Mouse (Mus musculus) liver, embryonic 11.5 days (tissue): ENCODE results near the gene Adh6b. TPM values are rescaled to one million over a fixed set of nuclear protein-coding genes. Genes with fewer than 3 reads are reported as not detected.

ENCODE experiments used
- ATAC-seq: fragments of 200-750 bp; cut with Nextera tagmentation; replicated peaks from 2 replicates; pipeline ENCODE4 v1.8.0; 2017; ENCODE audit warnings: moderate number of reproducible peaks, mild to moderate bottlenecking, moderate TSS enrichment, moderate library complexity; ENCODE audit not compliant: low FRiP score
- DNase-seq: peaks from one replicate; pipeline ENCODE4 v3.0.0-alpha.2; 2017; ENCODE audit warnings: low spot score
- H3K27ac ChIP-seq: fragments of 300-500 bp; sonication (generic); 2 replicates; pipeline ENCODE4 v1.5.1; 2014; ENCODE audit warnings: mild to moderate bottlenecking, low read depth, low read length, control low read depth
- H3K27me3 ChIP-seq: fragments of 300-500 bp; sonication (generic); replicated peaks from 2 replicates; pipeline ENCODE4 v1.6.1; 2014; ENCODE audit warnings: low read length, mixed read lengths; ENCODE audit not compliant: control insufficient read depth, insufficient read depth
- H3K36me3 ChIP-seq: fragments of 300-500 bp; sonication (generic); 2 replicates; pipeline ENCODE4 v1.6.1; 2014; ENCODE audit warnings: mild to moderate bottlenecking, low read length, moderate library complexity, mixed read lengths; ENCODE audit not compliant: control insufficient read depth, insufficient read depth
- H3K4me1 ChIP-seq: fragments of 300-500 bp; sonication (generic); replicated peaks from 2 replicates; pipeline ENCODE4 v1.6.1; 2014; ENCODE audit warnings: low read length, mixed read lengths; ENCODE audit not compliant: control insufficient read depth, insufficient read depth
- H3K4me2 ChIP-seq: fragments of 300-500 bp; sonication (generic); 2 replicates; pipeline ENCODE4 v1.6.1; 2014; ENCODE audit warnings: mild to moderate bottlenecking, control low read depth, moderate library complexity
- H3K4me3 ChIP-seq: fragments of 300-500 bp; sonication (generic); 2 replicates; pipeline ENCODE4 v1.5.1; 2014; ENCODE audit warnings: low read depth, low read length, control low read depth
- H3K9ac ChIP-seq: fragments of 300-500 bp; sonication (generic); 2 replicates; pipeline ENCODE4 v1.6.1; 2014; ENCODE audit warnings: low read depth, low read length, control low read depth
- H3K9me3 ChIP-seq: fragments of 300-500 bp; sonication (generic); 2 replicates; pipeline ENCODE4 v1.6.1; 2016; ENCODE audit warnings: low read length, inconsistent platforms, mixed read lengths; ENCODE audit not compliant: control insufficient read depth
- WGBS: fragments of 180-500 bp; shearing (Covaris S2); extraction: QIAGEN DNeasy Blood & Tissue Kit; methylation state at CpG from one replicate; pipeline ENCODE4 v1.1.7; 2014; 5-methylcytosine and 5-hydroxymethylcytosine counted together
- polyA plus RNA-seq: library from polyadenylated mRNA; unstranded; fragments of >200 nt; fragmentation: Nextera tagmentation; extraction: Ambion mirVana; gene quantifications from 2 replicates; pipeline ENCODE4 v1.2.1, GENCODE M21; 2014

Adh6b gene
- polyA plus RNA-seq, 1 experiment from 2014 or later = 0.89 TPM

DNA sequence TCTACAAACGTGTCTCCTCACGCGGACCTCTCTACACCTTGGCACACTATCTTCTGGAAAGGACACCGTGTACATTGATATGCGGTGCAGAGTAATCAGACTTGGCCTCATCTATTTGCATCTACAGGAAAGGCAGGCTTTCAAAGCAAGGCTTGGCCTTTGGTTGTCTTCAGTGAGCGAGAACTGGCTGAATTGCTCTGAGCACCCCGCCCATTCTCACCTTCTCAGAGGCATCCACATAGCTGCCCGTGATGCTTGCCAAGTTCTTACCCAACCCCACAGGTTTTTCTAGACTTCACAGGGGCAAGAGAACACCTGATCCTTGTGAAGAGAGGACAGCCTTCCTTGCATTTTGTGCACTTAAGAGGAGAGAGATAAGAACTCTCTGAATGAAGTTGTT lies 31.7 kb upstream of the Adh6b start:
- ATAC-seq = no peak
- Histone ChIP-seq H3K9ac (no peak overlapping the region), H3K4me2 (no peak overlapping the region), H3K27me3 (no peaks in the 10 kb centered on the region), H3K4me3 (no peak overlapping the region), H3K4me1 (no peaks in the 10 kb centered on the region; the same call in 1 of the 2 replicates), H3K27ac (no peak overlapping the region), H3K36me3 (no peaks in the 10 kb centered on the region), H3K9me3 (no peaks in the 10 kb centered on the region)
- 84% methylated on average over 8 of the region's 8 CpGs for WGBS
- DNase-seq = no peak

DNA sequence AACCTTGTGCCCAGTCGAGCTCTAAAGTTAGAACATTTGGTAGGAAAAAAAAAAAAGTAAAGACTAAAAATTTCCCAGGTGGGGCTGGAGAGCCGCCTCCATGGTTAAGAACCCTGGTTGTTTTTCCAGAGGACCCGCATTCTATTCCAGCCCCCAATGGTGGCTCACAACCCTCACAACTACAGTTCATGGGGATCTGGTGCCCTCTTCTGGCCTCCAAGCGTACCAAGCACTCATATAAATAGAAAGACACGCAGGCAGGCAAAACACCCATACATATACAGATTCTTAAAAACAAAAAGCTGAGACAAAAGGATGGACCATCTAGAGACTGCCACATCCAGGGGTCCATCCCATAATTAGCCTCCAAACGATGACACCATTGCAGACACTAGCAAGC lies 30.6 kb upstream of the Adh6b start:
- WGBS = 80% methylated on average over 6 of the region's 6 CpGs
- H3K4me2 ChIP-seq = no peak overlapping the region
- ATAC-seq = no peak

DNA sequence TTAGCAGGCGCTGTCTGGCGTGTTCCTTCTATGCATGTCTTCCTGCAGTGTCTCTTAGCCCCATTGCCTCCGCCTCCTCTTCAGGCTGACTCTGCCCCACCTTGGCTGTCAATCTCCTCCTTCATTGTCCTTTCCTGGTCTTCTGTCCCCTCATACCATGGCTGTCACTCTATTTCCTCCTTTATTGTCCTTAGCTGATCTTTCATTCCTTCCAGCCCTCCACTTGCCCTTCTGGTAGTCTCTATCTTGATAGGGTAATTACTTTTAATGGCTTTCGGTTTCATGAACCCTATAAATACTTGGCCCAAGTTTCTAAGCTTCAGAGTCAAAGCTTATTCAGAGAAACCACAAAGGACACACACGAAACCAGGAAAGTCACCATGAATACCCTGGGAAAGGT lies 28.6 kb upstream of the Adh6b start, which contains the start of gene Adh6a:
Gene Adh6a (plus strand): TSS at position 322 of the 400 bp plus-strand sequence.
- no peaks in the 10 kb centered on the region for H3K36me3 ChIP-seq
- H3K27ac ChIP-seq = no peak within 1 kb of the TSS
- DNase-seq (no peak), ATAC-seq (no peak)
- H3K9ac ChIP-seq = no peak within 1 kb of the TSS
- H3K9me3 ChIP-seq = no peaks in the 10 kb centered on the region
- H3K4me2 ChIP-seq = no peak within 1 kb of the TSS
- H3K27me3 ChIP-seq = no peaks in the 10 kb centered on the region
- no peaks in the 10 kb centered on the region for H3K4me1 ChIP-seq
- no peak within 1 kb of the TSS for H3K4me3 ChIP-seq
- 84% methylated on average over 5 of the region's 5 CpGs for WGBS

More for the DNA sequence above, 30.6 kb upstream of the Adh6b start:
- Histone ChIP-seq H3K4me3 (no peak overlapping the region), H3K4me1 (no peaks in the 10 kb centered on the region; the same call in 1 of the 2 replicates), H3K9ac (no peak overlapping the region), H3K36me3 (no peaks in the 10 kb centered on the region), H3K27ac (no peak overlapping the region), H3K9me3 (no peaks in the 10 kb centered on the region), H3K27me3 (no peaks in the 10 kb centered on the region)
- DNase-seq = no peak

DNA sequence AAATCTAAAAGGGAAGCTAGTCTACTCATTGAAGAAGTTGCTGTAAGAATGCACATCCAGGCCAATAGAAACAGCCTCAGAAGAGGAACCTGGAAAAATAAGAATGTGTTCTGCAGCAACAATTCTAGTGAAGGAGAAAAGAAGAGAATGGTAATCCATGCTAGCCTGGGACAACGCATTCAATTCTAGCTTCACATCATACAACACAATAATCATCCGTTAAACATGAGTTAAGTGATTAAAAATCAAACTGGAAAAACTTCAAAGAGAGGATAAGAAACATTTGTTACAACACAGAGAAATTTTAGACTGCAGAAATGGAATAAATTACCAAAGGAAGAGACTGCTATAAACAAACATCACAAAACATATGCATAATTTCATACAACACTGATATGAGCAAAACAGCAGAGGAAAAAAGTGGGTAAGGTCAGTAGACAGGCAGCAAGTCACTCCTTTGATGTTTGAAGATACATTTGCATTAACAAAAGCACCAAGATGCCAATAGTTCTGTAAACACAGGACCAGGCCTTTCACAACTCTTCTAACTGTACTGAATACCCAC lies 24.6 kb upstream of the Adh6b start:
- H3K9me3 ChIP-seq = no peaks in the 10 kb centered on the region

DNA sequence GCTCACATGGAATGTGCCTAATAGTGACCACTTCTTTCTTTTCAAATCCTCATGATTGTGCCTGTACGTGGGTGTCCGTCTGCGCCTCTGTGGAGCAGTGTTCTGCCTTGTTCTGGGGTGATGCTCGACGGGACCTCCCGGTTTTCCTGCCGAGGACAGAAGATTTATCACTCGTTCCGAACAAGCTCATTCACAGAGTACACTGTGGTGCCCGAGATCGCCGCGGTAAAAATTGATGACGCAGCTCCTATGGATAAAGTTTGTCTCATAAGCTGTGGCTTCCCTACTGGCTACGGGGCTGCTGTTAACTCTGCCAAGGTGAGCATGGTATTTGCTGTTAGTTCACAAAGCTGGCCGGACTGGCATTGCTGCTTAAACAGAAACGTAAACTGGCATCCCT lies 16.6 kb upstream of the Adh6b start:
- Histone ChIP-seq H3K4me1 (no peaks in the 10 kb centered on the region), H3K4me2 (no peak overlapping the region), H3K36me3 (no peaks in the 10 kb centered on the region), H3K27ac (no peak overlapping the region), H3K4me3 (no peak overlapping the region), H3K27me3 (no peaks in the 10 kb centered on the region), H3K9me3 (no peaks in the 10 kb centered on the region), H3K9ac (no peak overlapping the region)
- WGBS = 90% methylated on average over 17 of the region's 17 CpGs
- DNase-seq (no peak), ATAC-seq (no peak)

More for the DNA sequence above, 24.6 kb upstream of the Adh6b start:
- ATAC-seq (no peak), DNase-seq (no peak)
- Histone ChIP-seq H3K4me3 (no peak overlapping the region), H3K27me3 (no peaks in the 10 kb centered on the region), H3K4me1 (no peaks in the 10 kb centered on the region), H3K9ac (no peak overlapping the region), H3K4me2 (no peak overlapping the region), H3K36me3 (no peaks in the 10 kb centered on the region), H3K27ac (no peak overlapping the region)
- 79% methylated on average over 2 of the region's 2 CpGs for WGBS

DNA sequence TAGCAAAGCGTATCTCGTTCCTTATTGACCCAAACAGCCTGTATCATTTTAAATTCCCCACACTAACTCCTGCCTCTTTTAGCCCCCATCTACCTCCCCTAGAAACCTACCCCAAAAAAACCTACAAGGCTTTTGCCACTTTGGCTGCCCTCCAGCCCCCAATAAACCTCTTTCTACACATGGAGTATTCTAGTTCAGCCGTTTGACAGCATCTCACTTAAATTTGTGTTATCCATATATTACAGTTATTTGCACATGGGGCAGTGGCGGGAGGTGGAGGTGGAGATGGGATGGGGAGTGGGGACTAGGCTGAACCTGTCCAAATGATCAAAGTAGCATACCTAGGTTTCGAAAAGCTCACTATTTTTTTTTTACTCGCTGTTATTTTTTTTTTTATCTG lies 16.1 kb upstream of the Adh6b start:
- no peak overlapping the region for H3K9ac ChIP-seq
- H3K27me3 ChIP-seq = no peaks in the 10 kb centered on the region
- DNase-seq (no peak), ATAC-seq (no peak)
- no peak overlapping the region for H3K4me2 ChIP-seq
- H3K9me3 ChIP-seq = no peaks in the 10 kb centered on the region
- H3K27ac ChIP-seq = no peak overlapping the region
- WGBS = 80% methylated on average over 6 of the region's 6 CpGs
- no peak overlapping the region for H3K4me3 ChIP-seq
- H3K4me1 ChIP-seq = no peaks in the 10 kb centered on the region
- no peaks in the 10 kb centered on the region for H3K36me3 ChIP-seq

DNA sequence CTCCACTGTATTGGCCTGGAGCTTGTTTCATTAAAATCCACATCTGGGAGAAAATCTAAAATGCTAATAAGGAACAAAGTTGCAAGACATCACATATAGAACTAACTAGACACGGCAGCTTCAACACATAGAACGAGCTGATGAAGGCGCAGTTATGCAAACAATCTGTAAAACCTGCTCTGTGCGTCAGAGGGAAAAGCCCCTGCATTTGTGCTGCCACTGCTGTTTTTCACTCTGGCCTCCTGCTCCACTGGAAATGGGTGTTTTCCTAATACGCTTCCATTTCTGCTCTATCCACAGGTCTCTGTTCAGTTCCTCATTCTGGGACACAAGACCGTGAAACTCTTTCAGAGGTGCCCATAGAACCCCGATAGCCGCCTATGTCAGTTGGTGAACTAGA lies 7.7 kb upstream of the Adh6b start:
- ATAC-seq (no peak), DNase-seq (no peak)
- Histone ChIP-seq H3K4me2 (no peak overlapping the region), H3K27ac (no peak overlapping the region), H3K9ac (no peak overlapping the region), H3K4me3 (no peak overlapping the region), H3K9me3 (no peaks in the 10 kb centered on the region), H3K36me3 (no peaks in the 10 kb centered on the region), H3K4me1 (no peaks in the 10 kb centered on the region), H3K27me3 (no peaks in the 10 kb centered on the region)
- 81% methylated on average over 8 of the region's 8 CpGs for WGBS

DNA sequence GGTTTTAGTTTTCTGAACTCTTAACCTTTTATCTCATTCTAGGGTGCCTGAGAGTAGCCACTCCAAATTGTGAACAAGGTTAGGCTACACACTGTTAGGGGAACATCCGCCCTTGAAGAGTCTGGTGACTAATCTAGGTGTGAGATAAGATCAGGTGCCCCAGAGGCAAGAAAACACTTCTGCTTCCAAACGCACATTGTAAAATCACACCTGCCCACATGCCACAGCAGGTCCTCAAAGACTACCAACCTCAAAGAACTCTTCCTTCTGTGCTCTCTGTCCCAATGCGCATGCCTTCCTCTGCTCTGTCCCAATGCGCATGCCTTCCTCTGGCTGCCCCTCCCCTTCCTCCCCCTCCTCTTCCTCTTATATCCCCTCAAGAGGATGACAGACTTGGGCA lies 7.3 kb upstream of the Adh6b start:
- ATAC-seq = no peak
- Histone ChIP-seq H3K9ac (no peak overlapping the region), H3K4me1 (no peaks in the 10 kb centered on the region), H3K4me2 (no peak overlapping the region), H3K27ac (no peak overlapping the region), H3K9me3 (no peaks in the 10 kb centered on the region), H3K27me3 (no peaks in the 10 kb centered on the region), H3K36me3 (no peaks in the 10 kb centered on the region), H3K4me3 (no peak overlapping the region)
- WGBS = 47% methylated on average over 4 of the region's 4 CpGs
- no peak for DNase-seq

DNA sequence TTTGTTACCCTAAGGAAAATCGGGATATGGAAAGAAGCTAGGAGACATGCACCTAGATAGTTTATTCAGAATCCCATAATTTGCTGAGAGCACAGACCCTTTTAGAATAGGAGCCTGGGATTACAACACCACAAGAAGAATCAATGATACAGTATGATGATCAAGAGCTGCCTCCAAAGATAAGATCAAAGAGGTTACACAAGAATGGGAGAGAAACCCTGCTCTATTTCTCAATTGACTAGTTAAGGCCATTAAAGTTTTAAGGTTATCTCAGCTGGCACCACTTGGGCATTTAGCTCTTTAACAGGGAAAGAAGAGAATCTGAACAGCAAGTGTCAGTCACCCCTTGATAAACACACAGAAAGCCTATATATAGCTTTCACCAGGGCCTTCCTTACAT lies 6.0 kb upstream of the Adh6b start:
- DNase-seq (no peak), ATAC-seq (no peak)
- no peaks in the 10 kb centered on the region for H3K36me3 ChIP-seq
- H3K27ac ChIP-seq = no peak overlapping the region
- H3K4me1 ChIP-seq = no peaks in the 10 kb centered on the region
- no peaks in the 10 kb centered on the region for H3K9me3 ChIP-seq
- H3K4me3 ChIP-seq = no peak overlapping the region
- 89% methylated on average over 1 of the region's 1 CpGs for WGBS
- no peak overlapping the region for H3K4me2 ChIP-seq
- H3K27me3 ChIP-seq = no peaks in the 10 kb centered on the region
- no peak overlapping the region for H3K9ac ChIP-seq
